Mouse (Mus musculus) kidney, postnatal 14 days (tissue): ENCODE results near the gene Nfe2.

ENCODE experiments used
- DNase-seq: peaks from one replicate; pipeline ENCODE4 v3.0.0; 2022; ENCODE audit warnings: mixed read lengths

Nfe2 gene

DNA sequence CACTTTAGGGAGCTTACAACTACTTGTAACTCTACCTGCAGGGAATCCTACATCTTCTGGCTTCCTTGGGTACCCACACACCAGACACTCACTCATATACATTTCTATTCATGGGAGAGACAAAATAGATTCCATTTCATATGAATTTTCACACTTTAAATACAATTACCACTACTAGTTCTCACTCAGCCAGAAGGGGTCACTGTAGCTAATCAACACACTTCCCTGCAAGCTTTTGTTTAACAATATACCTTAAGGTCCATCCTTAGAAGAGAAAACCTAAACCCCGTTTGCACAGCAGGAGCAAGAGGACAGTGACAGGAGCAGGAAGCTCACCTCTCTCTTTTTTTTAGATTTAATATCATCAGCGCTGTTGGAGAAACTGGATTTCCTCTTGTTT lies 53.0 kb downstream of the Nfe2 start:
- no peak for DNase-seq

DNA sequence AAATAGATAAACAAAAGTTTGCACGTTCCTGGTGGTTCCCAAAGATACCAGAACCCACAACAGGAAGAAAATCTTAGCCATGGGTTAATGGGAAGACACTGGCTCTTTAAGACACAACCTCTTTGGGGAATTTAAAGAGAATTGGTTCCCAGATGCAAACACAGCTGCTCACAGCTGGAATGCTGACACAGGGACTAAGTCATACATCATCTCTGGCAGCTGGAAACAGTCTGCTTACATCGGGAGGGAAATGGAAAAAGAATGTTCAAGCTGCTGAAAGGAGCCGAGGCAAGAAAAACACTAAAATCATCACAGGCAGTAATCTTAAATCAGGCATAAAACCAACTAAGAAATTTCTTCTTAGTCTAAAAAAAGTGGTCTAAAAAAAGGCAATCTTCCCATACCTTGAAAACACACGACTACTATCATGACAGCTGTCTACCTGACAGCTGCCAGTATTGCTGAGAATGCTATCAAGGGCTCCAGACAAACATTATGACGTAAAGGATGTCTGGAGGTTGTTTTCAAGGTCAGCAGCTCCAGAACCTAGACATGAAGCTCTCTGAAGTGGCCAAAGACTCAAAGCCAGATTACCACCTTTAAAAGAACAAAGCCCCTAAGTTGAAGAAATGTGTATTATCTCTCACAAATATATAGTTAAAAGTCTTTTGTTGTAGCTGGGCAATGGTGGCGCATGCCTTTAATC lies 56.0 kb downstream of the Nfe2 start:
- DNase-seq = peak; percentile 84
